Mouse (Mus musculus) neural tube, embryonic 13.5 days (tissue): ENCODE data around the gene Cbr1. TPM values are rescaled to one million over a fixed set of nuclear protein-coding genes. Genes with fewer than 3 reads are reported as not detected.

Source experiments
- ATAC-seq: fragments of 200-750 bp; cut with Nextera tagmentation; 2 replicates; pipeline ENCODE4 v1.8.0; 2017; ENCODE audit warnings: low read depth, mild to moderate bottlenecking, moderate TSS enrichment, moderate library complexity
- H3K27ac ChIP-seq: fragments of 300-500 bp; sonication (generic); replicated peaks from 2 replicates; pipeline ENCODE4 v1.5.1; 2015; ENCODE audit warnings: moderate library complexity, mild to moderate bottlenecking, inconsistent platforms
- H3K27me3 ChIP-seq: fragments of 300-500 bp; sonication (generic); 2 replicates; pipeline ENCODE4 v1.6.1; 2015; ENCODE audit warnings: mild to moderate bottlenecking, inconsistent platforms
- H3K36me3 ChIP-seq: fragments of 300-500 bp; sonication (generic); 2 replicates; pipeline ENCODE4 v1.6.1; 2015; ENCODE audit warnings: mild to moderate bottlenecking, inconsistent platforms
- H3K4me1 ChIP-seq: fragments of 300-500 bp; sonication (generic); replicated peaks from 2 replicates; pipeline ENCODE4 v1.6.1; 2015; ENCODE audit warnings: inconsistent platforms
- H3K4me2 ChIP-seq: fragments of 300-500 bp; sonication (generic); 2 replicates; pipeline ENCODE4 v1.6.1; 2015; ENCODE audit warnings: inconsistent platforms, mild to moderate bottlenecking, moderate library complexity
- H3K4me3 ChIP-seq: fragments of 300-500 bp; sonication (generic); 2 replicates; pipeline ENCODE4 v1.5.1; 2015; ENCODE audit warnings: mild to moderate bottlenecking, inconsistent platforms
- H3K9ac ChIP-seq: fragments of 300-500 bp; sonication (generic); 2 replicates; pipeline ENCODE4 v1.6.1; 2015; ENCODE audit warnings: moderate library complexity, mild to moderate bottlenecking, inconsistent platforms
- H3K9me3 ChIP-seq: fragments of 300-500 bp; sonication (generic); 2 replicates; pipeline ENCODE4 v1.6.1; 2016; ENCODE audit warnings: inconsistent platforms
- WGBS: fragments of 180-500 bp; shearing (Covaris S2); methylation state at CpG from one replicate; pipeline ENCODE4 v1.1.7; 2015; 5-methylcytosine and 5-hydroxymethylcytosine counted together
- polyA plus RNA-seq: library from polyadenylated mRNA; unstranded; fragments of >200 nt; fragmentation: Nextera tagmentation; extraction: Ambion mirVana; gene quantifications from 2 replicates; pipeline ENCODE4 v1.2.1, GENCODE M21; 2015

The Cbr1 gene
- polyA plus RNA-seq, 1 experiment from 2014 or later, result 158 TPM

- Histone ChIP-seq H3K4me3 (no peak overlapping the region), H3K27me3 (no peaks in the 10 kb centered on the region), H3K4me2 (no peak overlapping the region), H3K9ac (no peak overlapping the region), H3K36me3 (no peaks in the 10 kb centered on the region), H3K4me1 (no peaks in the 10 kb centered on the region), H3K27ac (no peak overlapping the region), H3K9me3 (no peaks in the 10 kb centered on the region)
- WGBS, result 89% methylated on average over 5 of the region's 5 CpGs
- ATAC-seq, result no peak
Observed at GRCm38 (mm10) chr16:93648441-93649183, 43.0 kb downstream of the Cbr1 start.

Other genes starting within 250 kb of the Cbr1 start
- gene Setd4, start 1.8 kb upstream of the Cbr1 start, polyA plus RNA-seq, result 13.7 and 16.0 TPM in 2 replicates
- not detected in 2 replicates for gene Gm5678, start 22.2 kb downstream of the Cbr1 start, polyA plus RNA-seq
- 1.0 and 1.1 TPM in 2 replicates for gene Cbr3, start 77.4 kb downstream of the Cbr1 start, polyA plus RNA-seq
- 28.1 and 34.6 TPM in 2 replicates for gene Dop1b, start 106.1 kb downstream of the Cbr1 start, polyA plus RNA-seq
- 29.9 and 31.2 TPM in 2 replicates for gene Morc3, start 226.3 kb downstream of the Cbr1 start, polyA plus RNA-seq